Mouse (Mus musculus) hindbrain, embryonic 14.5 days (tissue): Measurements from ENCODE around the gene Icam1. TPM values are rescaled to one million over a fixed set of nuclear protein-coding genes. Genes with fewer than 3 reads are reported as not detected.
A peak's percentile ranks its signal among the peaks of the same experiment; 100 is the strongest.

Experiments
- ATAC-seq: fragments of 200-750 bp; cut with Nextera tagmentation; 2 replicates; pipeline ENCODE4 v1.8.0; 2017; ENCODE audit warnings: moderate number of reproducible peaks, mild to moderate bottlenecking, moderate TSS enrichment, moderate library complexity; ENCODE audit not compliant: low FRiP score
- DNase-seq: peaks from one replicate; pipeline ENCODE4 v3.0.0-alpha.2; 2015; ENCODE audit warnings: low spot score
- H3K27ac ChIP-seq: fragments of 300-500 bp; sonication (generic); 2 replicates; pipeline ENCODE4 v1.5.1; 2014; ENCODE audit warnings: mild to moderate bottlenecking, moderate library complexity
- H3K27me3 ChIP-seq: fragments of 300-500 bp; sonication (generic); 2 replicates; pipeline ENCODE4 v1.6.1; 2014; ENCODE audit warnings: mild to moderate bottlenecking, low read length, mixed read lengths; ENCODE audit not compliant: control insufficient read depth, insufficient read depth
- H3K36me3 ChIP-seq: fragments of 300-500 bp; sonication (generic); replicated peaks from 2 replicates; pipeline ENCODE4 v1.6.1; 2014; ENCODE audit not compliant: control insufficient read depth, insufficient read depth
- H3K4me1 ChIP-seq: fragments of 300-500 bp; sonication (generic); replicated peaks from 2 replicates; pipeline ENCODE4 v1.6.1; 2014; ENCODE audit warnings: antibody characterized with exemption, low read length, mixed read lengths; ENCODE audit not compliant: control insufficient read depth, insufficient read depth
- H3K4me2 ChIP-seq: fragments of 300-500 bp; sonication (generic); replicated peaks from 2 replicates; pipeline ENCODE4 v1.6.1; 2014; ENCODE audit warnings: mild to moderate bottlenecking, moderate library complexity
- H3K4me3 ChIP-seq: fragments of 300-500 bp; sonication (generic); replicated peaks from 2 replicates; pipeline ENCODE4 v1.5.1; 2014; ENCODE audit warnings: mild to moderate bottlenecking, low read length
- H3K9ac ChIP-seq: fragments of 300-500 bp; sonication (generic); 2 replicates; pipeline ENCODE4 v1.6.1; 2014
- H3K9me3 ChIP-seq: fragments of 300-500 bp; sonication (generic); 2 replicates; pipeline ENCODE4 v1.6.1; 2016; ENCODE audit warnings: low read length; ENCODE audit not compliant: control insufficient read depth
- WGBS: fragments of 180-500 bp; shearing (Covaris S2); extraction: QIAGEN DNeasy Blood & Tissue Kit; methylation state at CpG from one replicate; pipeline ENCODE4 v1.1.7; 2014; 5-methylcytosine and 5-hydroxymethylcytosine counted together
- polyA plus RNA-seq: library from polyadenylated mRNA; unstranded; fragments of >200 nt; fragmentation: Nextera tagmentation; extraction: Ambion mirVana; gene quantifications from 2 replicates; pipeline ENCODE4 v1.2.1, GENCODE M21; 2014

The Icam1 gene
- polyA plus RNA-seq, 1 experiment from 2014 or later: 3.6 TPM

DNA sequence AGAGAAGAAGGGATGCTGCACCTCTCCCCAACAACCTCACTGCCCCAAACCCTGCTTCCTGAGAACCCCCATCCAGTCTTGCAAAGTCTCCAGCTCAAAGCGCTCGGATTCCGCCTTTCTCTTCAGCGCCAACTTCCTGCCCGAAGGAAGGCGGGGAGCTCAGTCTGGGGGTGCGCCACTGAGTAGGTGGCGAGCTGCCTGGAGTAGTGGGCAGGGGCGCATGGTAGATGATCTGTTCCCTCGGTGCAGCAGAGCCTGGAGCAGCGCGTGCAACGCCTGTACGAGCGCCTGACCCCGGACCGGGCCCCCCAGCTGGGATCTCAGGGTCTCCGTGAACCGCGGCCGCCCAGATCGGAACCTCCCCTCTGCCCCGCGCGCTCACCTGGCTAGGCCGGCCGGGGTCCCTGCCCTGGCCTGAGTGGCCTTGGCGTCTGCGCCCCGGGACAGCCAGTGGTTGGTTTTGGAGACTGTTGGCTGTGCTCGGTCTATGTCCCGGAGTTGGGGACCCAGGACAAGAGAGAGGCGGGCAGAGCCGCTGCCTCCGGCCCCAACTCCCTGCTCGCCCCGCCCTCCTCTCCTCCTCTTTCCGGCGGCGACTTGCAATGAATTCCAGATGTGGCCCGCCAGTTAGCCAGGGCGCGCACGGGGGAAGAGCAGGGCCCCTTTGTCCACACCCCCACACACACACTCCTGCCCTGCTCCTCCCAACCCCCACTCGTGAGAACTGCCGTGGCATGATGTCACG, 39.4 kb upstream of the Icam1 start, which contains the start of gene S1pr2:
S1pr2 (minus strand) TSS at position 566 of the 745 bp plus-strand sequence.
- no peaks in the 10 kb centered on the region for H3K36me3 ChIP-seq

GRCm38 (mm10) chr9:20976961-20977689, 38.7 kb upstream of the Icam1 start:
- DNase-seq (no peak), ATAC-seq (peak; percentile 13; the same call in 1 of the 2 replicates)
- no peaks in the 10 kb centered on the region for H3K27me3 ChIP-seq
- H3K4me3 ChIP-seq: peak overlapping the region; percentile 62
- no peaks in the 10 kb centered on the region for H3K9me3 ChIP-seq
- H3K4me1 ChIP-seq: peaks cover 21% of the 10 kb centered on the region; the same call in 1 of the 2 replicates
- no peaks in the 10 kb centered on the region for H3K36me3 ChIP-seq
- 3% methylated on average over 4 of the region's 4 CpGs for WGBS
- H3K4me2 ChIP-seq: peak overlapping the region; percentile 92
- peak overlapping the region; percentile 71; the same call in 1 of the 2 replicates for H3K9ac ChIP-seq
- 0 out of 2 replicates have a peak overlapping the region, but pooled peaks have one; percentile 56 for H3K27ac ChIP-seq

More for the DNA sequence above, 39.4 kb upstream of the Icam1 start, which contains the start of gene S1pr2:
- H3K4me3 ChIP-seq: peak within 1 kb of the TSS; percentile 62
- peak within 1 kb of the TSS; percentile 92 for H3K4me2 ChIP-seq
- no peaks in the 10 kb centered on the region for H3K27me3 ChIP-seq
- DNase-seq (peak; percentile 71), ATAC-seq (peak; percentile 62)
- WGBS: under 1% methylated on average over 38 of the region's 47 CpGs
- H3K27ac ChIP-seq: peak within 1 kb of the TSS; percentile 56; the same call in 1 of the 2 replicates
- H3K9me3 ChIP-seq: no peaks in the 10 kb centered on the region
- peak within 1 kb of the TSS; percentile 71 for H3K9ac ChIP-seq
- peaks cover 22% of the 10 kb centered on the region; the same call in 1 of the 2 replicates for H3K4me1 ChIP-seq

DNA sequence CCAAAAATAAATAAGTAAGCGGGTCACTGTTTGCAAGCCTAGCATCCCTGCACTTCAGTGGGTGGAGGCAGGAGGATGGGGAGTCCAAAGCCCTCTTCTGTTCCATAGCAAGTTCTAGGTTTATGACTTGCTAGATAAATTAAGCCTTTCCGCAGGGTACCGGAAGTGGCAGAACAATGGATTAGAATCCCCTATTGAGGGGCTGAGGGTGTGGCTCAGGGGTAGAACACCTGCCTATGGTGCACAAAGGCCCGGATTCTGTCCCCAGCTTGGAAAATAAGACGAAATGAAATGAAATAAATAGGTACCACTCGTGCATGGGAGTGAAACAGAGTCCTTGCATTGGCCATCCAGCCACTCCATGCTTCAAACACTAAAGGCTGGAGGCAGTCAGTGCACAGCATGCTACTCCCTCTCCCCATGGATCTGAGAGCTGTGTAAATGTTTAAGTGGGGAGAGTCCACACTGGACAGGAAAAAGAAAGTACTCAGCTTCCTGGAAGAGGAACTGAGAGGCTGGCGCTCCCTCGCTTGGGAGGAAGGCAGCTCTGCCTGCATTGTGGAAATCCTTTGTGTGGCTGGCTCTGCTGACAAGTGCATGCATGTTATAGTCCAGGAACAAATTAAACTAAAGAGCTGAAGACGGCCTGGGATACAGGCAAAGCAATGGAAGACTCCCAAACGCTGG, 37.2 kb upstream of the Icam1 start:
- no peak overlapping the region for H3K4me2 ChIP-seq
- H3K9ac ChIP-seq: no peak overlapping the region
- H3K36me3 ChIP-seq: no peaks in the 10 kb centered on the region
- H3K27me3 ChIP-seq: no peaks in the 10 kb centered on the region
- no peaks in the 10 kb centered on the region for H3K9me3 ChIP-seq
- H3K27ac ChIP-seq: no peak overlapping the region
- WGBS: 65% methylated on average over 10 of the region's 10 CpGs
- no peak for ATAC-seq
- no peak for DNase-seq
- no peak overlapping the region for H3K4me3 ChIP-seq
- peaks cover 9% of the 10 kb centered on the region; the same call in 1 of the 2 replicates for H3K4me1 ChIP-seq

DNA sequence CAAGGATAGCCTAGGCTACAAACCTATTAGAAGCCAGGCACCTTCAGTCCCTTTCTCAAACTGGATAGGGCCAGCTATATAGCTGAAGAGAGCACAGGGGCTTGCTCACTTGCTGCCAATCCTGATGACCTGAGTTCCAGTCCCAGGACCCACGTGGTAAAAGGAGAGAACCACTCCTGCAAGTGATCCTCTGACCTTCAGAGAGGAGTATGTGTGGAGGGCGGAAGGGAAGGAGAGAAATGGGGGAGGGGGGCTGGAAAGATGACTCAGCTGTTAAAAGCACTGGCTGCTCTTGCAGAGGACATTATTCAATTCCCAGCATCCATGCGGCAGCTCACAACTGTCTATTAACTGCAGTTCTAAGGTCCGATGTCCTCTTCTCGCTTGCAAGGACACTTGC, 36.6 kb upstream of the Icam1 start:
- WGBS: 71% methylated on average over 5 of the region's 5 CpGs
- no peak overlapping the region for H3K27ac ChIP-seq

DNA sequence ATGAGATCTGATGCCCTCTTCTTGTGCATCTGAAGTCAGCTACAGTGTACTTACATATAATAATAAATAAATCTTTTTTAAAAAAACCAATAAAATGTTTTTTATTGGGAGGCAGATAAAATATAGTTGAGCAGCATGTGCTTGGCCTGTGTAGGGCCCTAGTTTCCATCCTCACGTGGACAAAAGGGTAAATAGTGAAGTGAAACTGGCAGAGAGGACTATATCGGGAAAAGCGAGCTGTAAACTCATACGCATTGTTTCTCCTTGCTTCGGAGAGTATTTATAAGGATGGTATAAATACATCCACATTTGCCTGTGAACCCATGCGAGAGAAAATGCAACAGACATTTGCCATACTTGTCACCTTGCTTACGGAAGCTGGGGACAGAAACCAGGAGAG, 36.0 kb upstream of the Icam1 start:
- H3K4me2 ChIP-seq: no peak overlapping the region
- 94% methylated on average over 7 of the region's 7 CpGs for WGBS
- no peaks in the 10 kb centered on the region for H3K9me3 ChIP-seq
- H3K36me3 ChIP-seq: no peaks in the 10 kb centered on the region
- no peak overlapping the region for H3K9ac ChIP-seq
- ATAC-seq (no peak), DNase-seq (no peak)
- H3K4me1 ChIP-seq: peaks cover 4% of the 10 kb centered on the region; the same call in 1 of the 2 replicates
- no peaks in the 10 kb centered on the region for H3K27me3 ChIP-seq
- H3K27ac ChIP-seq: no peak overlapping the region
- H3K4me3 ChIP-seq: no peak overlapping the region

More for the DNA sequence above, 36.6 kb upstream of the Icam1 start:
- H3K9ac ChIP-seq: no peak overlapping the region
- ATAC-seq: no peak
- H3K4me1 ChIP-seq: peaks cover 4% of the 10 kb centered on the region; the same call in 1 of the 2 replicates
- H3K4me3 ChIP-seq: no peak overlapping the region
- H3K9me3 ChIP-seq: no peaks in the 10 kb centered on the region
- H3K4me2 ChIP-seq: no peak overlapping the region
- no peaks in the 10 kb centered on the region for H3K36me3 ChIP-seq
- no peak for DNase-seq
- H3K27me3 ChIP-seq: no peaks in the 10 kb centered on the region

- no peaks in the 10 kb centered on the region for H3K4me1 ChIP-seq
- WGBS: 79% methylated on average over 3 of the region's 3 CpGs
- no peak overlapping the region for H3K4me2 ChIP-seq
- H3K36me3 ChIP-seq: no peaks in the 10 kb centered on the region
- no peaks in the 10 kb centered on the region for H3K9me3 ChIP-seq
- H3K27ac ChIP-seq: no peak overlapping the region
- ATAC-seq (no peak), DNase-seq (no peak)
- H3K27me3 ChIP-seq: no peaks in the 10 kb centered on the region
- no peak overlapping the region for H3K4me3 ChIP-seq
- no peak overlapping the region for H3K9ac ChIP-seq
Observed at GRCm38 (mm10) chr9:20982171-20982570, 33.6 kb upstream of the Icam1 start.

- H3K36me3 ChIP-seq: no peaks in the 10 kb centered on the region
- DNase-seq (no peak), ATAC-seq (no peak)
- no peak overlapping the region for H3K4me2 ChIP-seq
- WGBS: 69% methylated on average over 5 of the region's 5 CpGs
- no peaks in the 10 kb centered on the region for H3K4me1 ChIP-seq
- no peak overlapping the region for H3K4me3 ChIP-seq
- H3K27ac ChIP-seq: no peak overlapping the region
- H3K9me3 ChIP-seq: no peaks in the 10 kb centered on the region
- no peak overlapping the region for H3K9ac ChIP-seq
- no peaks in the 10 kb centered on the region for H3K27me3 ChIP-seq
Observed at GRCm38 (mm10) chr9:20983169-20983568, 32.6 kb upstream of the Icam1 start.

GRCm38 (mm10) chr9:20986952-20987686, 28.7 kb upstream of the Icam1 start:
- Histone ChIP-seq H3K4me2 (no peak overlapping the region), H3K27me3 (no peaks in the 10 kb centered on the region), H3K27ac (no peak overlapping the region), H3K4me3 (no peak overlapping the region), H3K36me3 (no peaks in the 10 kb centered on the region), H3K4me1 (peaks cover 4% of the 10 kb centered on the region; the same call in 1 of the 2 replicates), H3K9ac (no peak overlapping the region), H3K9me3 (no peaks in the 10 kb centered on the region)
- no peak for ATAC-seq
- 67% methylated on average over 15 of the region's 15 CpGs for WGBS
- no peak for DNase-seq
